Mouse (Mus musculus) CH12.LX (cell line): Measurements from ENCODE around the gene Ccnd3.

ENCODE experiments used
- CTCF ChIP-seq, 2 experiments: IDR thresholded peaks in 1 of 2; conservative IDR thresholded peaks in 1 of 2; 2 replicates each; pipeline ENCODE4 v1.5.1; 2011 to 2012; ENCODE audit warnings: low read depth in 2 of 2, low read length in 2 of 2, improper control_type of control experiment in 1 of 2, inconsistent platforms in 1 of 2, mild to moderate bottlenecking in 1 of 2, moderate library complexity in 1 of 2
- EP300 ChIP-seq: IDR thresholded peaks from 2 replicates; pipeline ENCODE4 v1.6.1; 2011; ENCODE audit warnings: low read length, improper control_type of control experiment
- ETS1 ChIP-seq: conservative IDR thresholded peaks from 2 replicates; pipeline ENCODE4 v1.6.1; 2012; ENCODE audit warnings: low read depth, mild to moderate bottlenecking, inconsistent platforms, low read length, improper control_type of control experiment, moderate library complexity
- HCFC1 ChIP-seq: IDR thresholded peaks from 2 replicates; pipeline ENCODE4 v1.6.1; 2012; ENCODE audit warnings: low read depth, mild to moderate bottlenecking, inconsistent platforms, low read length, improper control_type of control experiment
- JUND ChIP-seq: conservative IDR thresholded peaks from 2 replicates; pipeline ENCODE4 v1.6.1; 2011; ENCODE audit warnings: low read depth, low read length, improper control_type of control experiment
- KAT2A ChIP-seq: IDR thresholded peaks from 2 replicates; pipeline ENCODE4 v1.6.1; 2012; ENCODE audit warnings: low read length, improper control_type of control experiment, inconsistent platforms; ENCODE audit not compliant: insufficient replicate concordance
- MAFK ChIP-seq: IDR thresholded peaks from 2 replicates; pipeline ENCODE4 v1.6.1; 2011; ENCODE audit warnings: low read length, improper control_type of control experiment; ENCODE audit not compliant: insufficient replicate concordance
- MEF2A ChIP-seq: IDR thresholded peaks from 2 replicates; pipeline ENCODE4 v1.6.1; 2014; ENCODE audit warnings: low read depth, mild to moderate bottlenecking, inconsistent platforms, low read length, improper control_type of control experiment, borderline replicate concordance
- MXI1 ChIP-seq: IDR thresholded peaks from 2 replicates; pipeline ENCODE4 v1.6.1; 2011; ENCODE audit warnings: mild to moderate bottlenecking, low read depth, low read length, improper control_type of control experiment
- POLR2A ChIP-seq: IDR thresholded peaks from 2 replicates; pipeline ENCODE4 v1.6.1; 2011; ENCODE audit warnings: low read depth, mild to moderate bottlenecking, improper control_type of control experiment, low read length
- POLR2AphosphoS2 ChIP-seq: IDR thresholded peaks from 2 replicates; pipeline ENCODE4 v1.6.1; 2011; ENCODE audit warnings: low read depth, low read length, improper control_type of control experiment
- SMC3 ChIP-seq: IDR thresholded peaks from 2 replicates; pipeline ENCODE4 v1.6.1; 2011; ENCODE audit warnings: low read depth, low read length, improper control_type of control experiment
- USF1 ChIP-seq: IDR thresholded peaks from 2 replicates; pipeline ENCODE4 v1.6.1; 2014; ENCODE audit warnings: low read depth, mild to moderate bottlenecking, inconsistent platforms, low read length, improper control_type of control experiment
- ZC3H11A ChIP-seq: IDR thresholded peaks from 2 replicates; pipeline ENCODE4 v1.6.1; 2012; ENCODE audit warnings: low read depth, mild to moderate bottlenecking, inconsistent platforms, low read length, improper control_type of control experiment

GRCm38 (mm10) chr17:47458310-47458709 is 46.5 kb upstream of the Ccnd3 start:
- TF ChIP-seq CTCF (conservative IDR thresholded peaks at IDR 0.05 in 1 of 2, IDR thresholded peaks at IDR 0.05 in 1 of 2; ENCODE audit: low read depth in 2 of 2, low read length in 2 of 2) = no peak
- TF ChIP-seq MXI1 = no peak
- no peak for TF ChIP-seq POLR2A
- no peak for TF ChIP-seq ZC3H11A
- TF ChIP-seq EP300 = no peak
- TF ChIP-seq KAT2A = no peak
- no peak for TF ChIP-seq HCFC1
- TF ChIP-seq JUND = no peak
- no peak for TF ChIP-seq MEF2A
- TF ChIP-seq SMC3 = no peak
- TF ChIP-seq ETS1 = no peak
- TF ChIP-seq USF1 = no peak
- TF ChIP-seq POLR2AphosphoS2 = no peak
- TF ChIP-seq MAFK = no peak
